Mouse (Mus musculus) hematopoietic stem cell, adult 5-6 weeks (primary cell): ENCODE results near the gene Pnkp. TPM values are rescaled to one million over a fixed set of nuclear protein-coding genes. Genes with fewer than 3 reads are reported as not detected.
A peak's percentile ranks its signal among the peaks of the same experiment; 100 is the strongest.

ENCODE experiments used
- ATAC-seq, 2 experiments: fragments of 125-278 bp in 1 of 2; replicated peaks in 1 of 2; 2 replicates each; pipeline ENCODE4 v1.8.0; 2016 to 2017; ENCODE audit warnings: inconsistent platforms in 2 of 2, mild to moderate bottlenecking in 2 of 2, moderate number of reproducible peaks in 2 of 2, low read depth in 1 of 2, moderate TSS enrichment in 1 of 2; ENCODE audit not compliant: low FRiP score in 2 of 2, poor library complexity in 2 of 2, severe bottlenecking in 2 of 2, insufficient read depth in 1 of 2, low TSS enrichment in 1 of 2
- total RNA-seq: library from RNA; stranded (forward); fragments of 172-1452, 232-1000 nt; gene quantifications from 2 replicates; pipeline ENCODE4 v1.2.3, GENCODE M21; 2017

Gene Pnkp
- total RNA-seq, 1 experiment from 2014 or later = 30.0 TPM

DNA sequence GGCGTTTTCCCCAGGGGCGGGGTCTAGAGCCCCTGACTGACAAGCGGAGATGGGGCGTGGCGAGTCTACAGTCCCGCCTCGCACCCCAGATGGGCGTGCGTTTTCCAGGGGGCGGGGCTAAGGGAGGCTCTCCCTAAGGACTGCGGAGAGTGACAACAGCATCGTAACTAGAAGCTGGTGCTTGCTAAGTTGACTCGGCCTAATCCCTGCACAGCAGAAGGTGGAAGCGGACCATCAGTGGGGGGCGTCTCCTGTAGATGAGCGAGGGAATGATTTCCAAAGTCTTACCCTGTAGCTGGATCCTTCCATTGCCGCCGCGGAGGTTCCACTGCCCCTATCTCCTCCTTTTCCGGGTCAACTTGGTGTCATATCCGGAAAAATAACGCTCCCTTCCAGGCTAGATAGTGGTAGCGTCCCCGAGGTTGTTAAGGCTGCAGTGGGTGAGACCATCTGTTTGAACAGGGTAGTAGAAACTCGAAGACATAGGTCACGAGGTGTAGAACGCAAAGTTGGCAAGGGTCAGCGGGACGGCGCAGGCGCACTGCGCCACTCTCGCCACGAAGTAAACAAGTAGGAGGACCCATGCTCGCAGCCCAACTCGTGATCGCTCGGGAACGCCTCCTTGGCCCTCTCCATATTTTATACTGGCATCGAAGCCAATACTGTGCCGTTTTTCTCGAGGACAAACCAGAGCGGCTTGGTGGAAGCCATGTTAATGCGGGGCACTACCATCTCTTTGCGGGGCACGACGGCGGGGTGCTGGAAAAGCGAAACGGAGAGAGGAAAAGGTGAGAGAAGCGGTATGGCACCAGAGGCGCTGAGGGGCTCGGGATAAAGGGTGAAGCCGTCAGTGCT lies 8.2 kb upstream of the Pnkp start, which contains the start of the genes Akt1s1 and Tbc1d17:
TSS of gene Akt1s1 (plus strand) at position 431 of the 855 bp plus-strand sequence.
TSS of gene Tbc1d17 (minus strand) at position 519 of the 855 bp plus-strand sequence.
- peak; percentile 70 to 80 for ATAC-seq

DNA sequence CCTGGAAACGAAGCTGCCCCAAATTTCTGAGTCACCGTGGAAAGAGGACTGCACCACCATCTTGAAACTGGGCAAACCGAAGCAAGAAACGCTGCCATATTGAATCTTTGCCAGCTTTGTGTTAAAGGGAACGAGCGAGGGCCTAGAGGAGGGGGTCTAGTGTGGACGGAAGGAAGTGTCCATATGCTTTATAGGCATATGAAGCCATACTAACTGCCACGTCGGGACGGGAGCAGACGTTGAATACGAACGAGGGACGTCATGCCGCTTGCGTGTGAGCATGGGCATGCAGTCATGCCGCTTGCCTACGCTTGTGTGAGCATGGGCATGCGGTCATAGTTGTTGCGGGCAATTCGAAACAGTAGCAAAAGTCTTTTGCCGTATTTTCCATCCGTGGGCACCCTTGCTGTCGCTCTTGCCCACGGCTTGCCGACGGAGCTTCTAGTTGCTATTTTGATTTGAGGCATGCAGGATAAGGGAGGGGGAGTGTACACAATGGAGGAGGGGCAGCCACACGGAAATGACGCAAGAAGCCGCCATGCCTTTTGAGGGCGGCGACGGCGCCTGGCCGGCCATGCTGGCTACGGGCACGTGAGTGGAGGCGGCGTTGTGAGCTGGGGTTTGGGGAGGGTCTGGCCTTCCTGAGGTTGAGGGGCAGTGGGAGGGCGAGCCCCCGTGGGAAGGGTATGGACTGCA lies 7.4 kb upstream of the Pnkp start:
- peak; percentile 46 to 54 for ATAC-seq

DNA sequence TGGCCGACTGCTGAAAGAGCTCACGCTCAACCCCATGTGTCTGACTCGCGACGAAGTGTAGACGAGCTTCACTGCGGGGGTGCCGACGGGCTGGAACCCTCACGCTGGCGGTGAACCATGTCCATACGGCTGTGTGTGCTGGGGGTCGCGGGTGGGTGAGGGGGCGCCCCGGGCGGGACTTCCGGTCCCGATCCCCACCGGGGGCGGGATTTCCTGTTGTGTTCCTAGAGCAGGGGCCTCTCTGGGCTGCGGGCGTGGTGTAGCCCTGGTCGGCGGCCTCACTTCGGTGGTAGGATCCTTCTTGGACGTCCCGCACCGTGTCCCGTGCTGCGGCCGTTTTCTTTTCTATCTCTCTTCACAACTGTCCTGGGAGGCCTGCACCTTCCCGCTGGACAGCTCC lies 6.8 kb upstream of the Pnkp start:
- no peak for ATAC-seq

DNA sequence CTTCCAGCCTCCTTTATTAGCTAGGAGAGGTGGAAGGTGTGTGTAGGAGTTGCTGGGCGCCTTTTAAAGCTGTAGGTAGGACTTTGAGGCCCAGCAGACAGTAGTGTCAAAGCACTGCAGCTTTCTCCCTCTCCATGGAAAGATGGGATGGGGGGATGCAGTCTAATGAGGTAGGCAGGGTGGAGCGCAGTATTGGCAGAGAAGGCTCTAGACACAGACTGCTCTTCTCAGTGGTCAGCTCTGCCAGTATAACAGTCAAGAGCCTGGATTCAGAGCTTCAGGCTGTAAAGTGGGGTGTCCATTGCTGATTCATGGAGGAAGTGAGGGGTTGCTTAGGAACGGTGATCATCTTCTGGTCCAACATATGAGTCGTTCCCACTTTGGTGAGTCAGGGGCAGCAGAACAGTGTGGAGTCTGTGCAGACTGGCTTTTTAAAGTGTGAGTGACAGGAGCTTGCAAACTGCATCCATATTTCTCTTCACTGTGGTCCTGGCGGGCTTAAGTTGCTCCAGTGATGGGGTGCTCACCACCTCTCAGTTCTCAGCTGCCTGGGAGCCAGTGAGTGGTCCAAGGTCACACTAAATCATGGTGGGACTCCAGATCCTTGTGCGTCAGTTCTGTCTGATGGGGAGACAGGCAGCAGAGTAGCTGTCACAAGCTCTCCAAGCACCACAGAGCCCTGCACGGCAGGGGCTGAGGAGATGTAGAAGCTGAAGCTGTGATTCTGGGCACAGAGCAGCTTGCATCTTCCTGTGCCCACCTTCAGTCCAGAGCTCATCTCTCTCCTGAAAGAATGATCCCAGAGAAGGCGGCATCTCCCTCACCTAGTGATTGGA lies 5.9 kb upstream of the Pnkp start:
- ATAC-seq = no peak

GRCm38 (mm10) chr7:44851625-44852234 lies 5.2 kb upstream of the Pnkp start:
- ATAC-seq = no peak

- no peak for ATAC-seq
Observed at GRCm38 (mm10) chr7:44852259-44853027, 4.5 kb upstream of the Pnkp start.

GRCm38 (mm10) chr7:44853065-44853464 lies 3.9 kb upstream of the Pnkp start:
- no peak for ATAC-seq

GRCm38 (mm10) chr7:44853596-44854355 lies 3.2 kb upstream of the Pnkp start:
- ATAC-seq = no peak

DNA sequence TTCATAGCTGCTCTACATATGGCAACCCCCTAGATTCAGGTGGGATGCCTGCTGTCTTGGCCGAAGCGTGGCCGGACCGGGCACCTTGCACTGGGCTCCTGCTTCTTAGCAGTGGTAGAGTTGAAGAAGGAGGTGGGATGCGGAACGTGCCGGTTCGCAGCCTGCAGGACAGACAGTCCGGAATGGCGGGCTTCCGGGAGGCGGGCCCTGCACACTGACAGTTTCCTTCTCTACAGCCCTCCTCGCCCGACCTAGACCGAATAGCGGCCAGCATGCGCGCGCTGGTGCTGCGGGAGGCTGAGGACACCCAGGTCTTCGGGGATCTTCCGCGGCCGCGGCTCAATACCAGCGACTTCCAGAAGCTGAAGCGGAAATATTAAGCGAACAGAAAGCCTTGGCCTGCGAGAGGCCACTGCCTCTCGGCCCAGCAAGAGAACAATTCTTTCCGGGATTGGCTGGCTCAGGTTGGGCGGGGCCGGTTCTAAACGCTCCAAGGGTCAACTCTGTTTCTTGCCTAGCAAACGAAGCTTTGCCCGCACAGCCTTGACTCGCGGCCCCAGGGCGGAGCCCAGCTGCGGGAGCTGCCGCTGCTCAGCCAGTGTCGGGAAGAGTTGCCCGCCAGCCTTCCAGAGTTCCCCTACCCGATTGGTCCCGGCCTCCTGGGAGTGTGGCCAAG lies 2.4 kb upstream of the Pnkp start:
- ATAC-seq = peak; percentile 32 to 46

GRCm38 (mm10) chr7:44855036-44855435 lies 1.9 kb upstream of the Pnkp start:
- no peak for ATAC-seq

GRCm38 (mm10) chr7:44856265-44856916 lies 548 bp upstream of the Pnkp start:
- 0 out of 4 replicates have a peak, but pooled peaks of 1 of the 2 experiments have one; percentile 17 for ATAC-seq

GRCm38 (mm10) chr7:44857905-44858304 lies 966 bp downstream of the Pnkp start:
- ATAC-seq = peak in 1 of 2 experiments; percentile 14; a peak in 1 of 4 replicates

GRCm38 (mm10) chr7:44859896-44860295 lies 3.0 kb downstream of the Pnkp start:
- ATAC-seq = no peak

DNA sequence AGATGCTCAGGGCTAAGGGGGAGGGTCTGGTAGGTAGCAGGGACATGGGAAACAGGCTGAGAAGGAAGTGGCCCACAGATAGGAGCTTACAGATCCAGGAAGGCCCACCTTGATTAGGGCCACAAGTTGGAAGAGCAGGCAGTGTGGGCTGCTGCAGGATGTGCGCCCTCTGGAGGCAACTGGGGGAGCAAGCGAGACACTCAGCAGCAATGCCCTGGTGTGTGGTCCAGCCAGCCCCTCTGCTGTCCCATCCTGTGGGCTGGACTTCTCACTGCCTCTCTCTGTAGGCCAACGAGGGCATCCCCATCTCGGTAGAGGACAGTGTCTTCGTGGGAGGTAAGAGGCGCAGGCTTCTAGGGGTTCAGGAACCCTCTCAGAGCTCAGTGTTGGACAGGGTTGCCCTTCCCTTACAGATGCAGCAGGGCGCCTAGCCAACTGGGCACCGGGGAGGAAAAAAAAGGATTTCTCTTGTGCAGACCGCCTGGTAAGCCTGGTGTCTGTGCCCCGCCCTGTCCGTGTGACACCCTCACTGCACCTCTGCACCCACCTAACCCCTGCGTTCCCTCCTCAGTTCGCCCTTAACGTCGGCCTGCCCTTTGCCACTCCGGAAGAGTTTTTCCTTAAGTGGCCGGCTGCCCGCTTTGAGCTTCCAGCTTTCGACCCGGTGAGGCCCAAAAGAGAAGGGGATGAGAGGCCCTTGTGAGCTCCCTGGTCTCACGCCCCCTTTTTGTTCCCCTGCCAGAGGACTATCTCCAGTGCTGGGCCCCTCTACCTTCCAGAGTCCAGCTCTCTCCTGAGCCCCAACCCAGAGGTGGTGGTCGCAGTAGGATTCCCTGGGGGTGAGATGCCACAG lies 3.9 kb downstream of the Pnkp start:
- peak; percentile 30 to 36; a peak in 1 of 4 replicates for ATAC-seq
